Mouse (Mus musculus): Measurements from ENCODE around the gene Agpat2. TPM values are rescaled to one million over a fixed set of nuclear protein-coding genes. Genes with fewer than 3 reads are reported as not detected.
A peak's percentile ranks its signal among the peaks of the same experiment; 100 is the strongest.

The Agpat2 gene
- polyA plus RNA-seq, 1 experiment: 515 TPM

DNA sequence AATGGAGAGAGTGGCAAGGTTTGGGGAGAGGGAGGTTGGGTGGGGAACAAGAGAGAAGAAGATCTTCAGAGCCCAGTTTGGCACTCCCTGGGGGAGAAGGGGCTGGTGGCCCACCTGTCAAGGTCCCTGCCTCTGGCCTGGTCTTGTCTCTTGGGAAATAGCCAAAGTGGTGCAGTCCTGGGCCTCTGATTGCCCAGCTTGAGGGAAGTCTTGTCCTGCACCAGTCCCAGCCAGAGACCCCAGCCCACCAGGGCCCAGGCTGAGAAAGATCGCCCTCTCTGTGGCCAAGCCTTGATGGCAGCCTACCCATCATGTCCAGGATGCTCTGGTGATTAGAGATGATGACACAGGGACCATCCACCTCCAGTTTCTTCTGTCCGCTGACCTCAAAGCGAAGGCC is 7.3 kb downstream of the Agpat2 start:
- H3K4me3 ChIP-seq (ENCODE audit: low read depth, low read length): no peak overlapping the region
- 94% methylated on average over 3 of the region's 3 CpGs for WGBS
- H3K4me1 ChIP-seq (ENCODE audit: control insufficient read depth, insufficient read depth, insufficient read length, low read length): peaks cover 29% of the 10 kb centered on the region
- TF ChIP-seq POLR2A (IDR thresholded peaks at IDR 0.05; ENCODE audit: low read depth, low read length): no peak
- no peak for TF ChIP-seq CTCF (IDR thresholded peaks at IDR 0.05; ENCODE audit: extremely low read depth, insufficient read length, insufficient replicate concordance, low read depth, low read length)
- no peak overlapping the region for H3K27ac ChIP-seq (ENCODE audit: insufficient read depth, low read depth, low read length)
- peaks cover 44% of the 10 kb centered on the region for H3K36me3 ChIP-seq (ENCODE audit: control insufficient read depth, insufficient read depth, low read length)
- H3K27me3 ChIP-seq (ENCODE audit: control insufficient read depth, insufficient read depth, low read length): no peaks in the 10 kb centered on the region

DNA sequence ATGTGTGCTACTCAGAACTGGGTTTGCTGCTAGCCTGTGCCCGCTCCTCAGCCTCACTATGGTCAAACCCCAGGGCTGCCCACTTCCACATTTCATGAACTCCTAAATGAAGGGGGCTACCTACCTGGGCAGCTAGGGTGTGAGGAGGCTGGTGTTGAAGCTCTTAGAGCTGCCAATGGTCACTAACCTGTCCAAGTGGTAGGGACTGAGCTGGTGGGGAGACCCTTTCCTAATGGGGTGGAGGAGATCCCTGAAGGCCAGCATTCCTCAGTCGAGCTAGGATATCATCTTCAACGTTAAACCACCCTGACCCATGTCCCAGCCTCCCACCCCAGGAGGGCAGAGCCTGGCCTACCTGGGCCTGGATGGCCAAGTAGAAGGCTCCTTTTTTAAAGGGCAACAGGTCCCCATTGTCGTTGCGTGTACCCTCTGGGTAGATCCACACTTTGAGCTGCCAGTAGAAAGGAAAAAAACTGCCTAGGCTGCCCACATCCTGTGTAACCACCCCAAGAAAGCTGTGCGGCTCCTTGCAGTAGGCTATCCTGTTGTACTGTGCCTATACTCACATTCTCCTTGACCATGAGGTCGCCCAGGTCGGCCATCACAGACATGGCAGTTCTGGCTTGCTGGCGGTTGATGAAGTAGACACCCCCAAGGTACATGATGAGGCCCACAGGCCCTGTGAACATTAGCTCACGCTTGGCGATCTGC is 8.3 kb downstream of the Agpat2 start:
- H3K27ac ChIP-seq (ENCODE audit: insufficient read depth, low read depth, low read length): peak overlapping the region; percentile 92
- WGBS: 87% methylated on average over 11 of the region's 11 CpGs
- TF ChIP-seq POLR2A (IDR thresholded peaks at IDR 0.05; ENCODE audit: low read depth, low read length) (no peak), CTCF (IDR thresholded peaks at IDR 0.05; ENCODE audit: extremely low read depth, insufficient read length, insufficient replicate concordance, low read depth, low read length) (no peak)
- peaks cover 49% of the 10 kb centered on the region for H3K36me3 ChIP-seq (ENCODE audit: control insufficient read depth, insufficient read depth, low read length)
- no peak overlapping the region for H3K4me3 ChIP-seq (ENCODE audit: low read depth, low read length)
- no peaks in the 10 kb centered on the region for H3K27me3 ChIP-seq (ENCODE audit: control insufficient read depth, insufficient read depth, low read length)
- peaks cover 29% of the 10 kb centered on the region for H3K4me1 ChIP-seq (ENCODE audit: control insufficient read depth, insufficient read depth, insufficient read length, low read length)

DNA sequence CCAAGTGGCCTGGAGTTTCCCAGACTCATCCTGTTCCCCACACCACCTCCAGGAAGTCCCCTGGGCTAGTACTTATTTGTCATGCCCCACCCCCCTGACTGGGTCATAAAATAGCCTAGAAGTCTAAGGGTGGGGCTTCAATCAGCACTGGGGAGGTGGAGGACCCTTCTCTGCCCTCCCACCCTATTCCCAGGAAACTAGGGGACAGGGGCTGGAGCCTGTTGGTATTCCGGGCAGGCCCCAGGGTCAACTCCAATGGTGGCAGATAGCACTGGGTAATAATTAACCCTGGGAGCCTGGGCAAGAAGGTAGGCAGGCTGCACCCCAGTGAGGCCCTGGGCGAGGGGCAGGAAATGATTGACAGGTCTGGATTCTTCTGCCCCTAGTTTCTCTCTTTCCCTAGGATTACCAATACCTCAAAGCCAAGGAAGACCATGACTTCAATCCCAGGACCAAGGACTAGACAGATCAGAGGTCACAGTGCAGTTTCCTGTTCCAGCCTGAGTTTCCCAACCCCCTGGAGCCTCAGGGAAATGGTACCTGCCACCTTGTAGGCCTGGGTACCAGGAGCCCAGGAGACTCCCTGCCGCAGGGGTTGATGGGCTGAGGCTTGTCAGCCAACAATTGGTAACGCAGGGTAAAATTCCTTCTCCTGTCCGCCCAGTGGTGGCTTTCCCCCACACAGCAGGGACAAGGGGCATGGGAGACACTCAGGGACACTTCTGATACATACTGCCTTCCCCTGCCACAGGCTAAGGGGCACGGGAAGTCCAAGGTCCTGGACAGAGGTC is 9.1 kb downstream of the Agpat2 start:
- H3K4me3 ChIP-seq (ENCODE audit: low read depth, low read length): 0 out of 2 replicates have a peak overlapping the region, but pooled peaks have one; percentile 2
- no peak for TF ChIP-seq CTCF (IDR thresholded peaks at IDR 0.05; ENCODE audit: extremely low read depth, insufficient read length, insufficient replicate concordance, low read depth, low read length)
- 0 out of 2 replicates have a peak, but pooled peaks have one; percentile 1 for TF ChIP-seq POLR2A (IDR thresholded peaks at IDR 0.05; ENCODE audit: low read depth, low read length)
- peaks cover 22% of the 10 kb centered on the region for H3K4me1 ChIP-seq (ENCODE audit: control insufficient read depth, insufficient read depth, insufficient read length, low read length)
- H3K27ac ChIP-seq (ENCODE audit: insufficient read depth, low read depth, low read length): peak overlapping the region; percentile 92
- H3K36me3 ChIP-seq (ENCODE audit: control insufficient read depth, insufficient read depth, low read length): peaks cover 49% of the 10 kb centered on the region
- H3K27me3 ChIP-seq (ENCODE audit: control insufficient read depth, insufficient read depth, low read length): no peaks in the 10 kb centered on the region
- 22% methylated on average over 6 of the region's 6 CpGs for WGBS

DNA sequence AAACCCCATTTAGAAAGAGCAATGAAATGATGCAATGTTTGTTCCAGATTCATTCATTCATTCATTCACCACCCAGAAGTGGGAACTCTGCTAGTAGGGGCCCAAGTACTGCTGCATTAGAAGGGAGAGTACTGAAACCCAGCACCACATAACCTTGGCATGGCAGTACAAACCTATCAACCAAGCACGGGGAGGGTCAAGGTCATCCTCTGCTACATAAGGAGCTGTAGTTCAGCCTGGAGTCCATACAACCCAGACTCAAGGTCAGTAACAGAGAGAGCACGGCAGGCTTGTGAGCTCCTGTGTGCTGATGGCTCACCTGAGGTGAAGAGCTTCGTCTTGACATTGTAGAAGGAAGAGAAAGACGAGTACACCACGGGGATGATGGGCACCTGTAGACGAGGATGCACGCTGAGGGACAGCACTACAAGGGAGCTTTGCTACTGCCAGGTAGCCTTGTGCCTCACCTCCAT is 9.7 kb downstream of the Agpat2 start:
- Histone ChIP-seq H3K36me3 (ENCODE audit: control insufficient read depth, insufficient read depth, low read length) (peaks cover 49% of the 10 kb centered on the region), H3K27ac (ENCODE audit: insufficient read depth, low read depth, low read length) (peak overlapping the region; percentile 92), H3K27me3 (ENCODE audit: control insufficient read depth, insufficient read depth, low read length) (no peaks in the 10 kb centered on the region), H3K4me3 (ENCODE audit: low read depth, low read length) (no peak overlapping the region), H3K4me1 (ENCODE audit: control insufficient read depth, insufficient read depth, insufficient read length, low read length) (peaks cover 19% of the 10 kb centered on the region)
- 61% methylated on average over 7 of the region's 7 CpGs for WGBS
- no peak for TF ChIP-seq POLR2A (IDR thresholded peaks at IDR 0.05; ENCODE audit: low read depth, low read length)
- no peak for TF ChIP-seq CTCF (IDR thresholded peaks at IDR 0.05; ENCODE audit: extremely low read depth, insufficient read length, insufficient replicate concordance, low read depth, low read length)

DNA sequence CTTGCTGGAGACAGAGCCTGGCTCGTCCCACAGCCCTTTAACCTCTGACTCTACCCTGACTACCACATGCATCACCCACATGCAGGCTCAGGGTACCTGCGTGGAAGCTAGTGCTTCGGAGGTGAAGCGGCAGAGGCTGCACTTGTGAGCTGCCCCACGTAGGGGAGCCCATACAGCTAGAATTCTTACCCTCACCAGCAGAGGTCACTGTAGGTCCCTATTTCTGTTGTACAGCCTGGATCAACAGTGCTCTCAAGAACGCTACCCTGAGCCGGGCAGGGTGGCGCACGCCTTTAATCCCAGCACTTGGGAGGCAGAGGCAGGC is 10.2 kb downstream of the Agpat2 start:
- no peak for TF ChIP-seq POLR2A (IDR thresholded peaks at IDR 0.05; ENCODE audit: low read depth, low read length)
- peak; percentile 66; the same call in 1 of the 2 replicates for TF ChIP-seq CTCF (IDR thresholded peaks at IDR 0.05; ENCODE audit: extremely low read depth, insufficient read length, insufficient replicate concordance, low read depth, low read length)
- WGBS: 29% methylated on average over 9 of the region's 9 CpGs

DNA sequence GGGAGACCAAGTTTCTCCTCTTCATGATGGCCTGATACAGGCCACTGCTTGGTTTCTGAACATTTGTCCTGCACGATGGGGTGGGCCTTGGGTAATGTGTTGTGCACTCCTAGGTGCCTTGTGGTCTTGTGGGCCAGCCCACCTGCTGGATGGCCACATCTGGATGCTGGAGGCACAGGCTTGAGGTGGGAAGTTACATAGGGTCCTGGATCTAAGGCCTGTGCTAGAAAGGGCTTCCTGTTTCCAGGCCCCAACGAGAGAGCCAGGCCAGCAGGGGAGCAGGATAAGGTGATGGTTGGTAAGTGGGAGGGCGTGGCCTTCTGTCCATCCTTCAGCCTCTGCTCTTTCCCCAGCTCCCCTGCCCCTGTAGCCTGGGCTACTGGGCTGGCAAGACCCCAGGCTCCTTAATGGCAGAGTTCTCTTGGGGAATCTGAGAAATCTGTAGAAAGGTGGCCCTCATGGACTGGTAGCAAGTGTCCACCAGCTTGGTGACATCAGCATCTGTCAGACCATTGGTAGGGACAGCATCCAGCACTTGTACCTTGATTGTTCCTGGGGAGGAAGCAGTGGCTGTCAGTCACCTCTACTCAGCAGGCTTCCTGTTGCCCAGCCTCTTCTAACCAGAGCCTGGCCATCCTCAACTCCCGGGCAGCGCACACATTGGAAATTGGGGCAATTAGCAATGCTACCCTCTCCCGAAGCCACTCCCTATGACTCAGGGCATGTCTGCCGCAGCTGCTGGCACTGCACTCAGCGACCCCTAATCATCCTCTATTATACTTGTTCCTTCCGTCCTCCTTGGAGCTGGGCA is 10.8 kb downstream of the Agpat2 start:
- TF ChIP-seq CTCF (IDR thresholded peaks at IDR 0.05; ENCODE audit: extremely low read depth, insufficient read length, insufficient replicate concordance, low read depth, low read length) (no peak), POLR2A (IDR thresholded peaks at IDR 0.05; ENCODE audit: low read depth, low read length) (no peak)
- Histone ChIP-seq H3K4me1 (ENCODE audit: control insufficient read depth, insufficient read depth, insufficient read length, low read length) (peaks cover 17% of the 10 kb centered on the region), H3K27ac (ENCODE audit: insufficient read depth, low read depth, low read length) (no peak overlapping the region), H3K27me3 (ENCODE audit: control insufficient read depth, insufficient read depth, low read length) (no peaks in the 10 kb centered on the region), H3K4me3 (ENCODE audit: low read depth, low read length) (no peak overlapping the region), H3K36me3 (ENCODE audit: control insufficient read depth, insufficient read depth, low read length) (peaks cover 49% of the 10 kb centered on the region)
- 50% methylated on average over 9 of the region's 9 CpGs for WGBS

More for the DNA sequence above, 10.2 kb downstream of the Agpat2 start:
- Histone ChIP-seq H3K4me1 (ENCODE audit: control insufficient read depth, insufficient read depth, insufficient read length, low read length) (peaks cover 19% of the 10 kb centered on the region), H3K27ac (ENCODE audit: insufficient read depth, low read depth, low read length) (no peak overlapping the region), H3K36me3 (ENCODE audit: control insufficient read depth, insufficient read depth, low read length) (peaks cover 49% of the 10 kb centered on the region), H3K4me3 (ENCODE audit: low read depth, low read length) (no peak overlapping the region), H3K27me3 (ENCODE audit: control insufficient read depth, insufficient read depth, low read length) (no peaks in the 10 kb centered on the region)
